Mouse (Mus musculus) kidney, embryonic 16.5 days (tissue): Measurements from ENCODE around the gene Itga2b. TPM values are rescaled to one million over a fixed set of nuclear protein-coding genes. Genes with fewer than 3 reads are reported as not detected.

Experiments used
- ATAC-seq: fragments of 200-750 bp; cut with Nextera tagmentation; 2 replicates; pipeline ENCODE4 v1.8.0; 2017; ENCODE audit warnings: moderate TSS enrichment; ENCODE audit not compliant: low FRiP score, low TSS enrichment
- H3K27ac ChIP-seq: fragments of 300-500 bp; sonication (generic); 2 replicates; pipeline ENCODE4 v1.5.1; 2014; ENCODE audit warnings: low read length
- H3K27me3 ChIP-seq: fragments of 300-500 bp; sonication (generic); 2 replicates; pipeline ENCODE4 v1.6.1; 2014; ENCODE audit warnings: low read length, control low read depth, mixed read lengths; ENCODE audit not compliant: insufficient read depth
- H3K36me3 ChIP-seq: fragments of 300-500 bp; sonication (generic); 2 replicates; pipeline ENCODE4 v1.6.1; 2014; ENCODE audit warnings: low read length, control low read depth, mixed read lengths; ENCODE audit not compliant: insufficient read depth
- H3K4me1 ChIP-seq: fragments of 300-500 bp; sonication (generic); 2 replicates; pipeline ENCODE4 v1.6.1; 2014; ENCODE audit warnings: low read length, control low read depth, mixed read lengths; ENCODE audit not compliant: insufficient read depth
- H3K4me2 ChIP-seq: fragments of 300-500 bp; sonication (generic); replicated peaks from 2 replicates; pipeline ENCODE4 v1.6.1; 2014; ENCODE audit warnings: low read depth, low read length
- H3K4me3 ChIP-seq: fragments of 300-500 bp; sonication (generic); 2 replicates; pipeline ENCODE4 v1.5.1; 2014; ENCODE audit warnings: mild to moderate bottlenecking, low read length
- H3K9ac ChIP-seq: fragments of 300-500 bp; sonication (generic); replicated peaks from 2 replicates; pipeline ENCODE4 v1.6.1; 2014; ENCODE audit warnings: low read length
- H3K9me3 ChIP-seq: fragments of 300-500 bp; sonication (generic); 2 replicates; pipeline ENCODE4 v1.6.1; 2016; ENCODE audit warnings: low read length, control low read depth
- WGBS: fragments of 180-500 bp; shearing (Covaris S2); extraction: QIAGEN DNeasy Blood & Tissue Kit; methylation state at CpG from one replicate; pipeline ENCODE4 v1.1.7; 2014; 5-methylcytosine and 5-hydroxymethylcytosine counted together
- polyA plus RNA-seq: library from polyadenylated mRNA; unstranded; fragments of >200 nt; fragmentation: Nextera tagmentation; extraction: Ambion mirVana; gene quantifications from 2 replicates; pipeline ENCODE4 v1.2.1, GENCODE M21; 2015

Gene Itga2b
- polyA plus RNA-seq, 1 experiment from 2014 or later = 10.8 TPM

DNA sequence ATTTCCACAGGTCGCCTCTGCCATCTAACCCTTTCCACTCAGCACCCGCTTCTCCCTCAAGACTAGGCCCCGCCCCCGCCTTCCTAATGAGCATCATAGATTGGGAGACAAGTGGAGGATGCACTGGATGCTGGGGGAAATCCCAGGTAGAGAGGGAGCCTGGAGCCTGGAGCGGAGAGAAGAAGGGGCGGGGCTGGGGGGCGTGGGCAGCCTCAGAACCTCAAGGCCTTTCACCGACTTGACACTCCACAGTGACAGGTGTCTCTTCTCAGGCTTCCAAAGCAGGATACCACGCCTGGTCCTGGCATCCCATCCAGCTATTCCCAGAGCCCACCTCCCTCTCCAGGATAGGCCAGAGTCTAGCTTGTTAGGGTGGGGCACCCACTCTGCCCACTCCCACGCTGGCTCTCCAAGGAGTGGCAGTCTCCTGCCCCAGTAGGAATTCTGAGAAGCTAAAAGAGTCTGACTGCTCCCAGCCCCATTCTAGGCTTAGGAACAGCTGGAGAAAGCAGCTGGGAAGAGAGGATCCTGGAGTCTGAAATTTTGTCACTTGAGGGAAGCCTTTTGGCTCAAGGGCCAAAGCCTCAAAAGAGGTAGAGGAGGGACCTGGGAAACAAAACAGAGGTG is 24.5 kb downstream of the Itga2b start:
- Histone ChIP-seq H3K4me2 (peak overlapping the region; percentile 80), H3K9ac (peak overlapping the region; percentile 98; the same call in 1 of the 2 replicates), H3K4me1 (peaks cover 37% of the 10 kb centered on the region), H3K27me3 (no peaks in the 10 kb centered on the region), H3K36me3 (peaks cover 19% of the 10 kb centered on the region), H3K4me3 (peak overlapping the region; percentile 89), H3K9me3 (no peaks in the 10 kb centered on the region), H3K27ac (peak overlapping the region; percentile 91)
- peak; percentile 57 for ATAC-seq
- 8% methylated on average over 10 of the region's 10 CpGs for WGBS

DNA sequence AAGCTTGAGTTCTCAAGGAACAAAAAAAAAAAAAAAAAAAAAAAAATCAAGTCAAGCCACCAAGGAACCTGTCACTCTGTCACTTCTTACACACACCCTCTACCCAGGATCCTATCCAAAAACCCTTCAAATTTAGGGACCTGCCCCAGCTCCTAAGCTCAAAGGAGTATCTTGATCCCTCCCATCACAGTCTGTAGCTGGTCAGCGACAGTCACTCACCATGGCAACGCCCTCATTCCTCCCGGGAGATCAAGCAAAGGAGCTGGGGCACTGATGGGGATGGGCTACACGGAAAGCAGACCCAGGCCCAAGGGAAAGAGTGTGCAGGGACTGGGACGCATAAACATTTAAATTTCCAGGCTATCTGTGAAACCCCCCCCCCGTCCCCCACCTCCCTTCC is 25.1 kb downstream of the Itga2b start:
- H3K4me2 ChIP-seq = peak overlapping the region; percentile 80
- no peaks in the 10 kb centered on the region for H3K27me3 ChIP-seq

DNA sequence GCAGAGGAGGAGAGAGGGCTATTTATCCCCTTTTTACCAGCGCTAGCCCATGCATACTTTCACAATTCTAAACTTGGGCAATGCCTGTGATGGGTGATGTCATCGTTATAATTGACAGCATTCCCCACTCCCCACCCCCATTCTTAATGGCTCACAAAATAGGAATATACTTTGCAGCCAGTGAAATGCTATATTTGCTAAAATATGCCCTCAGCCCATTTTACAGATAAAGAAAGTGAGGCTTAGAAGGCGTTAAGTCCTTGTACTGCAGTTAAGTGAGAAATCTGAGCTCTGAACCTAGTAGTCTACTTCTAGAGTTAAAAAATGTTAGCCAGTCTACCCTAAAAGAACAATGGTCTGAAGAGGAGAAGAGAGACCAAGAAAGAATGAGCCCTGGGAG is 25.6 kb downstream of the Itga2b start:
- peaks cover 30% of the 10 kb centered on the region for H3K36me3 ChIP-seq
- no peak overlapping the region for H3K4me3 ChIP-seq
- WGBS = 68% methylated on average over 3 of the region's 3 CpGs
- no peaks in the 10 kb centered on the region for H3K9me3 ChIP-seq
- H3K4me1 ChIP-seq = peaks cover 37% of the 10 kb centered on the region
- H3K4me2 ChIP-seq = no peak overlapping the region
- ATAC-seq = no peak
- H3K27ac ChIP-seq = no peak overlapping the region
- no peaks in the 10 kb centered on the region for H3K27me3 ChIP-seq
- H3K9ac ChIP-seq = no peak overlapping the region

More for the DNA sequence above, 25.1 kb downstream of the Itga2b start:
- Histone ChIP-seq H3K27ac (peak overlapping the region; percentile 91), H3K4me3 (peak overlapping the region; percentile 89; the same call in 1 of the 2 replicates), H3K36me3 (peaks cover 25% of the 10 kb centered on the region), H3K9me3 (no peaks in the 10 kb centered on the region), H3K9ac (no peak overlapping the region; the same call in 1 of the 2 replicates), H3K4me1 (peaks cover 37% of the 10 kb centered on the region)
- no peak for ATAC-seq
- WGBS = 11% methylated on average over 6 of the region's 6 CpGs

DNA sequence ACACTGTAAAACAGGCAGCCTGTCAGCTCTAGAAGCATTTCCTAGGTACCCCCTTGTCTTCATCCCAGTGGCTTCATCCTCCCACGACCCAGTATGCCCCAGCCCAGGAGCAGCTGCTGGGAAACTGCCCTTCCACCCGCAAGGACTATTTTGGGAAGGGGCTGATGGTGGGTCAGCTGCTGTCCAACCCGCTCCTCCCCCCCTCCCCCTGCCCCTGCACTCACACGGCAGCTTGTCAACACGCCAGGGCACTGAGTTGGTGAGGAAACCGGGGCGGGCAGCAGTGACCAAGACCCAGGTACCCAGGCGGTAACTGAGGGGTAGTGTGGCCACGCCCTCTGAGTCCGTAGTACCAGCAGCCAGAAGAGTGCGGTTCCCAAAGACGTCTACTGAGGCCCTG is 26.2 kb downstream of the Itga2b start:
- Histone ChIP-seq H3K4me2 (no peak overlapping the region), H3K27ac (no peak overlapping the region), H3K4me3 (no peak overlapping the region), H3K4me1 (peaks cover 32% of the 10 kb centered on the region), H3K27me3 (no peaks in the 10 kb centered on the region), H3K9ac (no peak overlapping the region), H3K9me3 (no peaks in the 10 kb centered on the region), H3K36me3 (peaks cover 36% of the 10 kb centered on the region)
- 63% methylated on average over 12 of the region's 12 CpGs for WGBS
- no peak for ATAC-seq

DNA sequence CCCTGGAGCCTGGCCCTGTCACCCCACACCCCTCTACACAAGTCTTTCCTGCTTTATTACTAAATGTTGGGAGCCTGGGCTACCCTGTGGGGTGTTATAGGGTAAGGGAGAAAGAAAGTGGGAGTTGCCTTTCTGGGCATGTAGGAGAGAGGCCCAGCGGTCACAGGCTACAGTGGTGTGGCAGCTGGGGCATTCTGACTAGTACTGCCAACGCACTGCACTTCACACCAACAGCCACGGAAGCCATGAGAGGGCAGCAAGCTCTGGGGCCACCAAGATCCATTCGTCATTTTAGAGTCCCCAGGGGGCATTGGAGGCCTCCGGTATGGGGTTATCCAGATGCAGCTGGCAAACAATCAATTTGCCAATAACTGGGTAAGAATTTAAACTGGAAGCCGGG is 27.8 kb downstream of the Itga2b start:
- no peaks in the 10 kb centered on the region for H3K27me3 ChIP-seq
- H3K4me1 ChIP-seq = peaks cover 39% of the 10 kb centered on the region
- WGBS = 86% methylated on average over 6 of the region's 6 CpGs
- H3K4me3 ChIP-seq = no peak overlapping the region
- no peak overlapping the region for H3K27ac ChIP-seq
- H3K9ac ChIP-seq = no peak overlapping the region
- ATAC-seq = no peak
- H3K4me2 ChIP-seq = no peak overlapping the region
- H3K36me3 ChIP-seq = peaks cover 36% of the 10 kb centered on the region
- H3K9me3 ChIP-seq = no peaks in the 10 kb centered on the region

DNA sequence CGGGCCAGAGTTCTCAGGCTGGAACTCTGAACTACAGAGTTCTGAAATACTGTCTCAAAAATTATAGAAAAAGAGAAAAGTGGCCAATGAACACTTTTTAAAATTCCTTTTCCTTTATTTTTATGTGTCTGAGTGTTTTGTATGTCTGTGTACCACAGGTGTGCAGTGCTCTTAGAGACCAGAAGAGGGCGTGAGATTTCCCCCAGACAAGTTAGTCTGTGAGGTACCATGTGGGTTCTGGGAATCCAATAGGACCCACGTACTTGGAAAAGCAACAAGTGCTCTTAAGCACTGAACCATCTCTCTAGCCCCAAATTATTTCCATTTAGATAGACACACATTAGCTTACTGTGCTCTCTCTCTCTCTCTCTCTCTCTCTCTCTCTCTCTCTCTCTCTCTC is 28.5 kb downstream of the Itga2b start:
- ATAC-seq = no peak

DNA sequence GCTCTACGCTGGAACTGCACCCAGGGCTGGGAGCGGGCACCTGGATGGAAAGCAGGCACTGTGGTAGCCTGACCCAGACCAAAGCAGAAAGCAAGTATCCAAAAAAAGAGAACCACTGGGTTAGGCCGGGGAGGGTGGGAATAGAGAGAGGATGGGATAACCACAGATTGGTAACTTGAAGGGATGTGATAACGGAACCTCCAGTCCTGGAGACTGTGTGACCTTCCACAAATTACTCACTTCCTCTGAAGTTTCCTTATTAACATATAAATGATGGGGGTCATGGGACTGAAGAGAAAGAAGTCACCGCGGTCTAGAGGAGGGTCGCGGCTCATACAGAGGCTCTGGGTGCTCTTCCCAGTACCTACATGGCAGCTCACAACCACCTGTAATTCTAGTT is 29.7 kb downstream of the Itga2b start:
- H3K9me3 ChIP-seq = no peaks in the 10 kb centered on the region
- no peak overlapping the region for H3K27ac ChIP-seq
- H3K4me3 ChIP-seq = no peak overlapping the region
- peaks cover 49% of the 10 kb centered on the region for H3K36me3 ChIP-seq
- H3K9ac ChIP-seq = no peak overlapping the region
- no peak overlapping the region for H3K4me2 ChIP-seq
- 84% methylated on average over 8 of the region's 8 CpGs for WGBS
- ATAC-seq = no peak
- H3K4me1 ChIP-seq = peaks cover 30% of the 10 kb centered on the region
- H3K27me3 ChIP-seq = no peaks in the 10 kb centered on the region

More for the DNA sequence above, 28.5 kb downstream of the Itga2b start:
- H3K9me3 ChIP-seq = no peaks in the 10 kb centered on the region
- no peak overlapping the region for H3K9ac ChIP-seq
- peaks cover 38% of the 10 kb centered on the region for H3K36me3 ChIP-seq
- no peak overlapping the region for H3K27ac ChIP-seq
- H3K4me2 ChIP-seq = no peak overlapping the region
- WGBS = 82% methylated on average over 3 of the region's 3 CpGs
- peaks cover 42% of the 10 kb centered on the region for H3K4me1 ChIP-seq
- H3K4me3 ChIP-seq = no peak overlapping the region
- no peaks in the 10 kb centered on the region for H3K27me3 ChIP-seq

DNA sequence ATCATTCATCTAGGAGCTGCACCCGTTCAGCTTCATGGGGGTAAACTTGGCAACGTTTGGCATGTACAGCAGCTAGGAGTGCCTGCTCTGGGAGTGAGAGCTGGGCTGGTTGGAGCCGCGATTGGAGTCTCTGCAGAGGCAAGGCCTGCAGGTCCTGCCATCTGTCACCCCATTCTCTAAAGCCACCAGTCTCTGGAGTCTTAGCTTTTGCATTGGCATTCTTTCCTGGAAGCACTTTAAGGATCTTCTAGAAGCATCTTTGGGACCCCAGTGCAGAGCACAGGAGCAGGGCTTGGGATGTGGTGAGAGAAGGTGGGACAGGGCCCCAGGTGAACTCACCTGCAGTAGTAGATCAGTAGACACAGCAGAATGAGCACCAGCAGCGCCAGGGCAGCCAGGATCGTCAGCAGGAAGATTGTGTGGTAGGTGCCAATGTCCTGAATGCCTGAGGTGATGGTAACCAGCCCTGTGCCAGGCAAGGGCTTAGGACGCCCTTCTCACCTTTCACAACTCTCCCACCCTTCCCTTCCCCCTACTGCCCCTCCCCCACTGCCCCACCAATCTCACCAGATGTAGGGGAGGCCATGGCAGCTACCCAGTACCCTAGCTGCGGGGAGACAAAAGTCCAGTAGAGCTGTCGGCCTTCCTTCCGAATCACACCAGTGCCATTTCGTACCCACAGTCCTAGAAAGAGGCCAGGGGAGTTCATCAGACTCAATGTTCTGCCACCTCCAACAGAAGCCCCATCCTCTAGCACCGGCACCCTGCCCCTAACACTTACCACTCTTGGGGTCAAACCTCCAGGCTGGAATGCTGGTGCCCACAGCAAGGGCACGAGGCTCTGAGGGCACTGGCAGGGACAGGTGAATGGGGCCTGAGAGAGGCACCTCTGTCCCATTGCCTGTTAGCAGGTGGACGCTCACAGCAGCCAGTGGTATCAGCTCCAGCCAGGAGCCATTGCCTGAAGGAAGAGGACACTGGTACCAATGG is 30.5 kb downstream of the Itga2b start:
- WGBS = 84% methylated on average over 14 of the region's 14 CpGs
- Histone ChIP-seq H3K4me1 (peaks cover 22% of the 10 kb centered on the region), H3K36me3 (peaks cover 57% of the 10 kb centered on the region), H3K4me3 (no peak overlapping the region), H3K4me2 (no peak overlapping the region), H3K9me3 (no peaks in the 10 kb centered on the region), H3K27ac (no peak overlapping the region), H3K27me3 (no peaks in the 10 kb centered on the region), H3K9ac (no peak overlapping the region)
- no peak for ATAC-seq

DNA sequence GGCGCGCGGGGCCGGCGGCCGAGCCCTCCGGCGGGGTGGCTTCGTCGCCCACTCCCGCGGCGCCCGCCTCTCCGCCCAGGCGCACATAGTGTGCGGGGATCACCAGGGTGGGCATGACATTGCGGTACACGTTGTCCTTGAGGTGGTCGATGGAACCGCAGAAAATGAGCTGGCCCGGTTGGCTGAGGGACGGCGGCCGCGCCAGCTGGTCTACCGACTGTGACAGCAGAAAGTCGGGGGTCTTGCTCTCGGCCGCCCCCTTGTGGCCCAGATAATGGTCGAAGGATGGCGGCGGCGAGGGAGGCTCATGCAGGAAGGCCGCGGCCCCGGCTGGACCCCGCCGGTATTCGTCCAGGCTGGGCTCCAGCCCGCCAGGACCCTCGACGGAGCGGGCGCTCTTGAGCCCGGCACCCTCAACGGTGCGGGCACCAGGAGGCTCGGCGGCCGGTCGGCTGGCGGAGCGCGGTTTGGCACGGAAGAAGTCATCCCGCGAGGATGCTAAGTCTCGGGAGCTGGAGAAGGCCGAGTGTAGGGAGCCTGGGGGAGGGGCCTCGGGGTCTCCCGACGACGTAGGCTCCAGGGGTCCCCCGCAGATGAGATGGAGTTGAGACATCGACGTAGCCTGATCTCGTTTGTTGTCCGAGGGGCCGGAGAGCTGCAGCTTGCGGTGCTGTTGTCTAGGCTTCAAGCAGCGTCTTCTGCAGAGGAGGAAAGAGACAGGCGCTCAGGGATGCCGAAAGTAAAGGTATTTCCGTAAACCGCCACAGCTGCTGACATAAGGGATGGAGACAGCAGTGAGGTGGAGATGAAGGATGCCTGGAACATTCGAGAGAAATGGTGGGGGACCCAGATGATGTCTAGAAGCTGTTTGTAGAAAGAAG is 31.5 kb downstream of the Itga2b start:
- Histone ChIP-seq H3K27me3 (no peaks in the 10 kb centered on the region), H3K9ac (peak overlapping the region; percentile 70), H3K36me3 (peaks cover 57% of the 10 kb centered on the region), H3K4me1 (peaks cover 20% of the 10 kb centered on the region), H3K4me3 (peak overlapping the region; percentile 52), H3K27ac (no peak overlapping the region; the same call in 1 of the 2 replicates), H3K4me2 (peak overlapping the region; percentile 96), H3K9me3 (no peaks in the 10 kb centered on the region)
- ATAC-seq = peak; percentile 28
- 15% methylated on average over 75 of the region's 77 CpGs for WGBS
